Mouse (Mus musculus): ENCODE measurements around the gene Pfn4. TPM values are rescaled to one million over a fixed set of nuclear protein-coding genes. Genes with fewer than 3 reads are reported as not detected.
"Not testable (repeated sequence)": the region's sequence is repeated elsewhere in the genome, so short reads cannot be mapped to it uniquely, and the experiment has no call there.

The Pfn4 gene
- polyA plus RNA-seq (2016; fragmentation: Nextera tagmentation; extraction: Ambion mirVana), result 2.2 and 2.4 TPM in 2 replicates

GRCm38 (mm10) chr12:4768492-4769332 lies at the start of gene Pfn4, which contains the start of gene Fam228b:
TSS of gene Pfn4 (plus strand) at chr12:4769022.
TSS of gene Fam228b (minus strand) at chr12:4769267.
- H3K36me3 ChIP-seq (replicated peaks), result no peaks in the 10 kb centered on the region
- H3K27ac ChIP-seq (replicated peaks), result peak within 1 kb of the TSS; percentile 95
- peak; percentile 94 for DNase-seq (ENCODE audit: low spot score)
- no peaks in the 10 kb centered on the region for H3K9me3 ChIP-seq
- peaks cover 9% of the 10 kb centered on the region; the same call in 1 of the 2 replicates for H3K4me1 ChIP-seq
- no peaks in the 10 kb centered on the region for H3K27me3 ChIP-seq (replicated peaks; ENCODE audit: low read depth, poor library complexity, severe bottlenecking)
- WGBS, result 4% methylated on average over 61 of the region's 61 CpGs
- peak within 1 kb of the TSS; percentile 70 for H3K4me3 ChIP-seq

GRCm38 (mm10) chr12:4719066-4719761 lies 49.6 kb upstream of the Pfn4 start:
- no peak for DNase-seq (ENCODE audit: low spot score)
- H3K27me3 ChIP-seq (replicated peaks; ENCODE audit: low read depth, poor library complexity, severe bottlenecking), result no peaks in the 10 kb centered on the region
- 78% methylated on average over 13 of the region's 13 CpGs for WGBS
- no peaks in the 10 kb centered on the region for H3K9me3 ChIP-seq
- peaks cover 7% of the 10 kb centered on the region; the same call in 1 of the 2 replicates for H3K4me1 ChIP-seq
- no peak overlapping the region for H3K4me3 ChIP-seq
- H3K36me3 ChIP-seq (replicated peaks), result no peaks in the 10 kb centered on the region
- H3K27ac ChIP-seq (replicated peaks), result no peak overlapping the region

GRCm38 (mm10) chr12:4719762-4720754 lies 48.8 kb upstream of the Pfn4 start:
- no peak overlapping the region for H3K4me3 ChIP-seq
- no peak for DNase-seq (ENCODE audit: low spot score)
- 73% methylated on average over 17 of the region's 17 CpGs for WGBS
- H3K27ac ChIP-seq (replicated peaks), result no peak overlapping the region; the same call in 1 of the 2 replicates
- H3K27me3 ChIP-seq (replicated peaks; ENCODE audit: low read depth, poor library complexity, severe bottlenecking), result no peaks in the 10 kb centered on the region
- no peaks in the 10 kb centered on the region for H3K9me3 ChIP-seq
- no peaks in the 10 kb centered on the region for H3K36me3 ChIP-seq (replicated peaks)
- peaks cover 7% of the 10 kb centered on the region; the same call in 1 of the 2 replicates for H3K4me1 ChIP-seq

- H3K36me3 ChIP-seq (replicated peaks), result no peaks in the 10 kb centered on the region
- no peaks in the 10 kb centered on the region for H3K9me3 ChIP-seq
- no peak for DNase-seq (ENCODE audit: low spot score)
- no peaks in the 10 kb centered on the region for H3K4me1 ChIP-seq
- no peak overlapping the region for H3K27ac ChIP-seq (replicated peaks)
- 91% methylated on average over 3 of the region's 3 CpGs for WGBS
- no peaks in the 10 kb centered on the region for H3K27me3 ChIP-seq (replicated peaks; ENCODE audit: low read depth, poor library complexity, severe bottlenecking)
- no peak overlapping the region for H3K4me3 ChIP-seq
These were observed 39.7 kb upstream of the Pfn4 start for GRCm38 (mm10) chr12:4729165-4729564.

GRCm38 (mm10) chr12:4731629-4732028 lies 37.2 kb upstream of the Pfn4 start:
- 0 out of 2 replicates have a peak, but pooled peaks cover 5% of the 10 kb centered on the region for H3K27me3 ChIP-seq (replicated peaks; ENCODE audit: low read depth, poor library complexity, severe bottlenecking)
- H3K4me1 ChIP-seq, result no peaks in the 10 kb centered on the region
- no peak overlapping the region for H3K27ac ChIP-seq (replicated peaks)
- H3K4me3 ChIP-seq, result no peak overlapping the region
- no peaks in the 10 kb centered on the region for H3K9me3 ChIP-seq
- DNase-seq (ENCODE audit: low spot score), result no peak
- no peaks in the 10 kb centered on the region for H3K36me3 ChIP-seq (replicated peaks)
- WGBS, result 76% methylated on average over 4 of the region's 4 CpGs

- Histone ChIP-seq H3K36me3 (replicated peaks) (no peaks in the 10 kb centered on the region), H3K4me3 (no peak overlapping the region), H3K4me1 (no peaks in the 10 kb centered on the region), H3K27ac (replicated peaks) (no peak overlapping the region), H3K27me3 (replicated peaks; ENCODE audit: low read depth, poor library complexity, severe bottlenecking) (0 out of 2 replicates have a peak, but pooled peaks cover 5% of the 10 kb centered on the region), H3K9me3 (no peaks in the 10 kb centered on the region)
- WGBS, result 68% methylated on average over 4 of the region's 4 CpGs
- DNase-seq (ENCODE audit: low spot score), result no peak
These were observed 36.5 kb upstream of the Pfn4 start for GRCm38 (mm10) chr12:4732332-4732731.

GRCm38 (mm10) chr12:4738031-4738576 lies 30.7 kb upstream of the Pfn4 start, which contains the start of gene Fam228a:
TSS of gene Fam228a (minus strand) at chr12:4738430.
- Histone ChIP-seq H3K27me3 (replicated peaks; ENCODE audit: low read depth, poor library complexity, severe bottlenecking) (0 out of 2 replicates have a peak, but pooled peaks cover 5% of the 10 kb centered on the region), H3K4me3 (no peak within 1 kb of the TSS), H3K27ac (replicated peaks) (no peak within 1 kb of the TSS), H3K9me3 (no peaks in the 10 kb centered on the region), H3K4me1 (no peaks in the 10 kb centered on the region), H3K36me3 (replicated peaks) (no peaks in the 10 kb centered on the region)
- WGBS, result 89% methylated on average over 18 of the region's 18 CpGs
- no peak for DNase-seq (ENCODE audit: low spot score)

- Histone ChIP-seq H3K36me3 (replicated peaks) (no peaks in the 10 kb centered on the region), H3K4me1 (no peaks in the 10 kb centered on the region), H3K27ac (replicated peaks) (no peak overlapping the region), H3K4me3 (no peak overlapping the region), H3K27me3 (replicated peaks; ENCODE audit: low read depth, poor library complexity, severe bottlenecking) (no peaks in the 10 kb centered on the region), H3K9me3 (no peaks in the 10 kb centered on the region)
- no peak for DNase-seq (ENCODE audit: low spot score)
- WGBS, result 74% methylated on average over 7 of the region's 7 CpGs
These were observed 28.0 kb upstream of the Pfn4 start for GRCm38 (mm10) chr12:4740823-4741222.

- Histone ChIP-seq H3K4me1 (no peaks in the 10 kb centered on the region), H3K36me3 (replicated peaks) (no peaks in the 10 kb centered on the region), H3K4me3 (no peak overlapping the region), H3K9me3 (no peaks in the 10 kb centered on the region), H3K27ac (replicated peaks) (no peak overlapping the region), H3K27me3 (replicated peaks; ENCODE audit: low read depth, poor library complexity, severe bottlenecking) (no peaks in the 10 kb centered on the region)
- no peak for DNase-seq (ENCODE audit: low spot score)
- 87% methylated on average over 3 of the region's 3 CpGs for WGBS
These were observed 26.6 kb upstream of the Pfn4 start for GRCm38 (mm10) chr12:4742183-4742582.

GRCm38 (mm10) chr12:4744486-4744885 lies 24.3 kb upstream of the Pfn4 start:
- no peak overlapping the region for H3K27ac ChIP-seq (replicated peaks)
- no peak overlapping the region for H3K4me3 ChIP-seq
- no peak for DNase-seq (ENCODE audit: low spot score)
- H3K27me3 ChIP-seq (replicated peaks; ENCODE audit: low read depth, poor library complexity, severe bottlenecking), result no peaks in the 10 kb centered on the region
- 90% methylated on average over 10 of the region's 10 CpGs for WGBS
- H3K9me3 ChIP-seq, result no peaks in the 10 kb centered on the region
- no peaks in the 10 kb centered on the region for H3K4me1 ChIP-seq
- H3K36me3 ChIP-seq (replicated peaks), result no peaks in the 10 kb centered on the region

- H3K27me3 ChIP-seq (replicated peaks; ENCODE audit: low read depth, poor library complexity, severe bottlenecking); H3K27ac ChIP-seq (replicated peaks); DNase-seq (ENCODE audit: low spot score); H3K9me3 ChIP-seq; H3K4me1 ChIP-seq; H3K4me3 ChIP-seq; H3K36me3 ChIP-seq (replicated peaks): not testable (repeated sequence)
- 91% methylated on average over 4 of the region's 4 CpGs for WGBS
These were observed 14.4 kb upstream of the Pfn4 start for GRCm38 (mm10) chr12:4754451-4754850.
